ENCODE assay signal across 16 mouse cellular contexts in the genomic region with DNA sequence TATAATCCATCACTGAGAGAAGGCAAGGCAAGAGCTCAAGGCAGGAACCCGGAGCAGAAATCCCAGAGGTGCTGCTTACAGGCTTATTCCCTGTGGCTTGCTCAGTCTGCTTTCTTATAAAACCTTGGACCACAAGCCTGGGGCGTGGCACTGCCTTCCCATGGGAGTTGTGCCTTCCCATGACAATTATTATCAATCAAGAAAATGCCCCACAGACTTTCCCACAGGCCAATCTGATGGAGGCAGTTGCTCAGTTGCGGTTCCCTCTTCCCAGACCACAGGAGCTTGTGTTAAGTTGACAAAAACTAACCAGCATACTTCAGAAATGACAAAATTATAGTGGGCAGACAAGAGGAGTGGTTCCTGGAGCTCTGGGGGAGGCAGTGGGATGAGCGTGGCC. TPM values are rescaled to one million over a fixed set of nuclear protein-coding genes. Genes with fewer than 3 reads are reported as not detected.
A peak's percentile ranks its signal among the peaks of the same experiment; 100 is the strongest.
DNase-seq lines count a peak whose midpoint lies in the region; ATAC-seq lines count a peak whose summit lies in the region.
"Had no signal": no experiment of that assay in that cellular context is flagged by ENCODE, and none has a peak within 500 bp of the region (broad histone marks: within the 10 kb centered on the region; RNA-seq: fewer than 3 reads in every experiment).

No protein-coding gene starts in this region.

- ATAC-seq in heart, embryonic 16.5 days (replicated peaks; ENCODE audit: extremely low read depth, insufficient read depth, low FRiP score), result no peak
- ATAC-seq in megakaryocyte, adult 5-6 weeks (ENCODE audit: poor library complexity, severe bottlenecking), result no peak
- 0 out of 2 replicates have a peak, but pooled peaks have one; percentile 11 for ATAC-seq in granulocyte monocyte progenitor cell, adult 5-6 weeks (replicated peaks; ENCODE audit: poor library complexity, severe bottlenecking)
- ATAC-seq in megakaryocyte progenitor cell, adult 5-6 weeks (replicated peaks; ENCODE audit: poor library complexity), result peak; percentile 12
- no peak for ATAC-seq in monocyte, adult 5-6 weeks (replicated peaks; ENCODE audit: insufficient number of reproducible peaks, low FRiP score, low TSS enrichment, poor library complexity, severe bottlenecking)
- ATAC-seq: midbrain, embryonic 16.5 days had no signal

- H3K36me3 ChIP-seq in heart, embryonic 16.5 days (ENCODE audit: control insufficient read depth, insufficient read depth), result peaks cover 11% of the 10 kb centered on the region
- H3K36me3 ChIP-seq in megakaryocyte, embryonic 14.5 days (replicated peaks; ENCODE audit: low read length), result peaks cover 46% of the 10 kb centered on the region

- no peak overlapping the region for H3K9ac ChIP-seq in heart, embryonic 16.5 days (ENCODE audit: low read length)
- H3K9ac ChIP-seq: limb, embryonic 15.5 days had no signal

- no peaks in the 10 kb centered on the region for H3K27me3 ChIP-seq in heart, embryonic 16.5 days (ENCODE audit: control insufficient read depth, insufficient read depth, low read length)
- no peaks in the 10 kb centered on the region for H3K27me3 ChIP-seq in megakaryocyte, embryonic 14.5 days (replicated peaks)
- H3K27me3 ChIP-seq: limb, embryonic 15.5 days had no signal

- DNase-seq in heart, postnatal 36 days, result no peak
- no peak for DNase-seq in right cerebral cortex, postnatal 36 days (ENCODE audit: low spot score in 2 of 2)
- DNase-seq: adrenal gland, postnatal 10 days; cerebellum, adult 18-20 months; gastrocnemius, postnatal 25 days; heart, postnatal 14 days; layer of hippocampus, postnatal 36 days; right cerebral cortex, postnatal 4 days had no signal

- H3K4me1 ChIP-seq in heart, embryonic 16.5 days (ENCODE audit: control insufficient read depth, insufficient read depth, low read length), result peaks cover 29% of the 10 kb centered on the region
- H3K4me1 ChIP-seq in megakaryocyte, embryonic 14.5 days, result peaks cover 87% of the 10 kb centered on the region

- H3K9me3 ChIP-seq in heart, embryonic 16.5 days (replicated peaks; ENCODE audit: control insufficient read depth, low read length), result peaks cover 9% of the 10 kb centered on the region
- H3K9me3 ChIP-seq in megakaryocyte, embryonic 14.5 days, result no peaks in the 10 kb centered on the region
- H3K9me3 ChIP-seq: limb, embryonic 15.5 days had no signal

- no peak overlapping the region for H3K4me2 ChIP-seq in heart, embryonic 16.5 days (ENCODE audit: low read depth, low read length)
- H3K4me2 ChIP-seq: limb, embryonic 15.5 days had no signal

- 82% methylated on average over 4 of the region's 4 CpGs for WGBS in heart, embryonic 16.5 days

- H3K4me3 ChIP-seq in heart, embryonic 16.5 days (ENCODE audit: low read length), result no peak overlapping the region
- peak overlapping the region; percentile 91 for H3K4me3 ChIP-seq in megakaryocyte, embryonic 14.5 days (replicated peaks)
- H3K4me3 ChIP-seq: limb, embryonic 15.5 days had no signal

- 0 out of 2 replicates have a peak overlapping the region, but pooled peaks have one; percentile 29 for H3K27ac ChIP-seq in heart, embryonic 16.5 days (ENCODE audit: low read length)

- intact Hi-C loops in heart, postnatal 36 days (cut with DNase I), result no loop called here

RNA-seq across cellular contexts. Expression of gene Mvb12b, which starts 19.4 kb away (rescaled TPM):
- 10.1 and 10.9 TPM in 2 replicates for polyA plus RNA-seq in heart, embryonic 16.5 days (2015; fragmentation: Nextera tagmentation; extraction: Ambion mirVana)
- 10 to 100 TPM; 17.3 to 18.0 TPM for total RNA-seq in heart, postnatal 36 days (2021)
- polyA plus RNA-seq in megakaryocyte, embryonic 14.5 days (2012; ENCODE audit: insufficient read depth, low replicate concordance), result 181 and 204 TPM in 2 replicates
- total RNA-seq in megakaryocyte, adult 5-6 weeks (2015), result 22.2 and 23.9 TPM in 2 replicates
- total RNA-seq in megakaryocyte, adult 5-6 weeks (2017), result 9.5 and 10.1 TPM in 2 replicates
- 46.2 and 58.5 TPM in 2 replicates for total RNA-seq in granulocyte monocyte progenitor cell, adult 5-6 weeks (2014; fragmentation: Nextera tagmentation)
- total RNA-seq in granulocyte monocyte progenitor cell, adult 5-6 weeks (2017), result 14.7 and 16.6 TPM in 2 replicates
- 30.0 and 37.1 TPM in 2 replicates for total RNA-seq in megakaryocyte progenitor cell, adult 5-6 weeks (2015)
- total RNA-seq in megakaryocyte progenitor cell, adult 5-6 weeks (2017), result 12.9 and 14.8 TPM in 2 replicates
- 1.9 to 11.9 TPM (median 6.7 TPM) in 3 replicates for total RNA-seq in monocyte, adult 5-6 weeks (2017)

Comparison
In these comparisons a context has a peak if more than half of its experiments do, and no peak if none do; other contexts are left out.
1. ATAC-seq: peak in granulocyte monocyte progenitor cell, adult 5-6 weeks (single experiment) and megakaryocyte progenitor cell, adult 5-6 weeks (single experiment); none in heart, embryonic 16.5 days (single experiment), megakaryocyte, adult 5-6 weeks (single experiment) and monocyte, adult 5-6 weeks (single experiment).